Mouse (Mus musculus): Measurements from ENCODE around the gene Gnb2. TPM values are rescaled to one million over a fixed set of nuclear protein-coding genes. Genes with fewer than 3 reads are reported as not detected.
A peak's percentile ranks its signal among the peaks of the same experiment; 100 is the strongest.

Gnb2 gene
- total RNA-seq, 2 experiments from 2014 or later: 592 to 682 TPM

- DNase-seq: no peak
Measured at GRCm38 (mm10) chr5:137540991-137541390, 7.7 kb upstream of the Gnb2 start.

GRCm38 (mm10) chr5:137539291-137539801, 6.0 kb upstream of the Gnb2 start:
- DNase-seq: no peak

- DNase-seq: no peak
Measured at GRCm38 (mm10) chr5:137537461-137537860, 4.2 kb upstream of the Gnb2 start.

- no peak for DNase-seq
Measured at GRCm38 (mm10) chr5:137535318-137535717, 2.0 kb upstream of the Gnb2 start.

- DNase-seq: no peak
Measured at GRCm38 (mm10) chr5:137534762-137535161, 1.5 kb upstream of the Gnb2 start.

GRCm38 (mm10) chr5:137532808-137533116, 548 bp downstream of the Gnb2 start:
- no peak for DNase-seq

- no peak for DNase-seq
Measured at GRCm38 (mm10) chr5:137532131-137532807, 1.0 kb downstream of the Gnb2 start.

GRCm38 (mm10) chr5:137531414-137532130, 1.7 kb downstream of the Gnb2 start:
- DNase-seq: peak; percentile 80

- peak; percentile 80 for DNase-seq
Measured at GRCm38 (mm10) chr5:137530588-137531413, 2.5 kb downstream of the Gnb2 start.

GRCm38 (mm10) chr5:137530075-137530474, 3.2 kb downstream of the Gnb2 start:
- DNase-seq: no peak

GRCm38 (mm10) chr5:137529221-137529995, 3.9 kb downstream of the Gnb2 start:
- no peak for DNase-seq

- DNase-seq: no peak
Measured at GRCm38 (mm10) chr5:137528247-137528968, 4.9 kb downstream of the Gnb2 start.

- no peak for DNase-seq
Measured at GRCm38 (mm10) chr5:137527413-137527812, 5.9 kb downstream of the Gnb2 start.

- peak; percentile 67 for DNase-seq
Measured at GRCm38 (mm10) chr5:137526192-137526936, 6.9 kb downstream of the Gnb2 start.

GRCm38 (mm10) chr5:137525511-137525910, 7.8 kb downstream of the Gnb2 start:
- no peak for DNase-seq

- no peak for DNase-seq
Measured at GRCm38 (mm10) chr5:137524671-137525070, 8.6 kb downstream of the Gnb2 start.

GRCm38 (mm10) chr5:137524251-137524515, 9.1 kb downstream of the Gnb2 start:
- DNase-seq: no peak

GRCm38 (mm10) chr5:137523396-137524250, 9.7 kb downstream of the Gnb2 start:
- no peak for DNase-seq

- no peak for DNase-seq
Measured at GRCm38 (mm10) chr5:137522711-137523110, 10.6 kb downstream of the Gnb2 start.

GRCm38 (mm10) chr5:137521861-137522260, 11.4 kb downstream of the Gnb2 start:
- DNase-seq: no peak

All from adrenal gland, postnatal 10 days (tissue).